Mouse (Mus musculus): Measurements from ENCODE around the gene Car5a. TPM values are rescaled to one million over a fixed set of nuclear protein-coding genes. Genes with fewer than 3 reads are reported as not detected.

The Car5a gene
- total RNA-seq, 2 experiments from 2014 or later: not detected

Small RNA genes lying within 50 kb of the gene (microRNA-seq; reads per million reads assigned to microRNA genes)
- gene Mir7237: 1.0 reads per million

Other genes starting within 250 kb of the Car5a start
- 100 to 1,000 TPM; 280 to 293 TPM for gene Jph3, start 215.3 kb downstream of the Car5a start, total RNA-seq (2021)
- gene Klhdc4, start 115.3 kb downstream of the Car5a start, total RNA-seq (2021): 10 to 100 TPM; 29.0 to 34.2 TPM
- gene Slc7a5, start 37.2 kb downstream of the Car5a start, total RNA-seq (2021): 10 to 100 TPM; 61.9 to 73.8 TPM
- gene Banp, start 4.8 kb upstream of the Car5a start, total RNA-seq (2021): 10 to 100 TPM; 25.8 to 47.8 TPM

Data from left cerebral cortex, postnatal 36 days (tissue).